Mouse (Mus musculus): ENCODE measurements around the gene Npm3. TPM values are rescaled to one million over a fixed set of nuclear protein-coding genes. Genes with fewer than 3 reads are reported as not detected.

Npm3 gene
- polyA plus RNA-seq, 1 experiment from 2014 or later, result 17.7 TPM

GRCm38 (mm10) chr19:45748691-45749242 is 624 bp downstream of the Npm3 start:
- H3K36me3 ChIP-seq, result peaks cover 21% of the 10 kb centered on the region
- H3K4me2 ChIP-seq, result peak overlapping the region; percentile 94
- 1% methylated on average over 33 of the region's 33 CpGs for WGBS
- peak; percentile 11; the same call in 1 of the 2 replicates for ATAC-seq (ENCODE audit: insufficient number of reproducible peaks, insufficient read depth, low FRiP score, low TSS enrichment, low read depth)
- H3K27me3 ChIP-seq, result peaks cover 36% of the 10 kb centered on the region
- peak overlapping the region; percentile 93 for H3K9ac ChIP-seq
- H3K4me3 ChIP-seq, result peak overlapping the region; percentile 92
- peaks cover 38% of the 10 kb centered on the region for H3K4me1 ChIP-seq
- no peak overlapping the region for H3K27ac ChIP-seq
- H3K9me3 ChIP-seq, result no peaks in the 10 kb centered on the region

GRCm38 (mm10) chr19:45748206-45748605 is 1.2 kb downstream of the Npm3 start:
- no peak for ATAC-seq (ENCODE audit: insufficient number of reproducible peaks, insufficient read depth, low FRiP score, low TSS enrichment, low read depth)
- Histone ChIP-seq H3K9me3 (no peaks in the 10 kb centered on the region), H3K4me2 (peak overlapping the region; percentile 94), H3K4me3 (peak overlapping the region; percentile 92), H3K4me1 (peaks cover 43% of the 10 kb centered on the region), H3K9ac (peak overlapping the region; percentile 93; the same call in 1 of the 2 replicates), H3K36me3 (peaks cover 16% of the 10 kb centered on the region), H3K27ac (no peak overlapping the region), H3K27me3 (peaks cover 42% of the 10 kb centered on the region)
- 48% methylated on average over 9 of the region's 9 CpGs for WGBS

- H3K4me1 ChIP-seq, result peaks cover 50% of the 10 kb centered on the region
- 27% methylated on average over 11 of the region's 11 CpGs for WGBS
- peaks cover 51% of the 10 kb centered on the region for H3K27me3 ChIP-seq
- H3K4me2 ChIP-seq, result no peak overlapping the region
- no peak overlapping the region for H3K27ac ChIP-seq
- H3K4me3 ChIP-seq, result no peak overlapping the region
- ATAC-seq (ENCODE audit: insufficient number of reproducible peaks, insufficient read depth, low FRiP score, low TSS enrichment, low read depth), result no peak
- no peak overlapping the region for H3K9ac ChIP-seq
- H3K9me3 ChIP-seq, result no peaks in the 10 kb centered on the region
- H3K36me3 ChIP-seq, result peaks cover 7% of the 10 kb centered on the region
Measured at GRCm38 (mm10) chr19:45747028-45747867, 2.1 kb downstream of the Npm3 start.

DNA sequence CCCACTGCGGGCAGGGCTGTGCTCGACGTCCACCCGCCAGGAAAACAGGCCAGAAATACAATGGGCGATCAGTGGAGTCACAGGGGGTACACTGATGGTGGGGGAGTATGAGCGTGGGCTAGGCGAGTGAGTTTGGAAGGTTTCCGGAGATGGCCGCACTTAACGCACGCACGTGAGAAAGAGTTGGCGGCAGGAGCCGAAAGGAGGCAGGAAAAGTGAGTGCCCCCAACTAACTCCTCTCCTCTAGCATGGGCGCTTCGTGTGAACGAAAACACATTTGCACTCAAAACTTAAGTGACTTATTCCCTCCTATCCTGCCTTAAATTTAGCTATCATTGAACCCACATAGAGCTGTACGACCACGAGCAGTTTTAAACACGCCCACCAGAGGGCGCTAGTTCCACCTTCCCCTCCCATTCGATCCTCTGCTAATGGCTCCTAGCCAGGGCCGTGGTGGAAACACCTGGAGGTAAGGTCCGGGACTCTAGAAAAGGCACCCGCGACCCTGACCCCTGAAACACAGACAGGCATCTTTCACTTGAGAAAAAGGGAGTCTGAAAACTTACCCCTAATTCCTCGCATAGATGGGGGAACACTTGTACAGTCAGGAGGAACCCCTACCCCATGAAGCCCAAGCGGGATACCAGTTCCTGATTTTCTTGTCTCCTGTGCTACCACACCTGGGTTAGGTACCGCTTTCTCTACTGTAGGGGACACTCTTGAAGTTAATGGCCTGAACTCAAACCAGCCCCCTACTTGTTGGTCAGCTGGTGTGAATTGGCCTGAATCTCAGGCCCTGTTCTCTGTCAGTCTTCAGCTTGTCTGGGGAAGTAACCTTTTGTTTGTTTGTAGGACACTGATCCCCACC is 3.0 kb downstream of the Npm3 start:
- Histone ChIP-seq H3K27me3 (peaks cover 60% of the 10 kb centered on the region), H3K27ac (no peak overlapping the region), H3K9me3 (no peaks in the 10 kb centered on the region), H3K4me3 (0 out of 2 replicates have a peak overlapping the region, but pooled peaks have one; percentile 5), H3K9ac (no peak overlapping the region), H3K4me1 (peaks cover 59% of the 10 kb centered on the region), H3K36me3 (no peaks in the 10 kb centered on the region), H3K4me2 (peak overlapping the region; percentile 22)
- 10% methylated on average over 29 of the region's 29 CpGs for WGBS
- ATAC-seq (ENCODE audit: insufficient number of reproducible peaks, insufficient read depth, low FRiP score, low TSS enrichment, low read depth), result no peak

DNA sequence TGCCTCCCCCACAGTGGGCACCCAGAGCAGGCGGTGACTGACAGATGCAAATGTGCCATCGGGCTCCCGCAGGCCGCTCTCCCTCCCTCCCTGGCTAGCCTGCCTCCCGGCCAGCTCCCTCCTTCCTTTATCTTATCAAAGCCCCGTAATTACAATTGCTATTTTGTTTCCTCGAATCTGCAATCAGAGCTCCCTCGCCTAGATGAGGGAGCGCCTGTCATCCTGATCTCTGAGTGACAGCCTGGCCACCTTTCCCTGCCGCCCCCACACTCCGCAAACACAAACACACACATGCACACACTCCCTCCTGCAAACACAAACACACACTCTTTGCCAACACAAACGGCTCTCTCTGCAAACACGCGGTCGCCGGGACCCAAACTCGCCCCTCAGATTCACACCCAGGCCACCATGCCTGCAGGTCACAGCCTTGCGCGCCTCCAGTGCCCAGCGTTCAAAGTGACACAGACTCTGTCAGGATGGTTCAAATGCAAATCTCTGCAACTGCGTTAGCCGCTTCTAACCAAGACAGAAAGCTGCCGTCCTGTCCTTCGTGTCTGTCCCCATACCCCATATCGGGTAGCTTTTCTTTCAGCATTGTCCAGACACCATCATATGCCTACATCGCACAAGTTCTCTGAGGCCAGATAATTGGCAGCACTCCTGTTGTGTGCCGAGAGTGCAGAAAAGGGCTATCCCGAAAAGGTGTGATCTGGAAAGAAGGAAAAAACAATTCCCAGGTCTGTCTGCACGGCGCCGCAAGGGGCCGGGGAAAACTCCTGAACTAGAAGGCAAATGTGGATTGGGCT is 3.8 kb downstream of the Npm3 start:
- H3K27ac ChIP-seq, result no peak overlapping the region
- peak overlapping the region; percentile 5; the same call in 1 of the 2 replicates for H3K4me3 ChIP-seq
- H3K9ac ChIP-seq, result no peak overlapping the region
- WGBS, result 5% methylated on average over 32 of the region's 32 CpGs
- peaks cover 68% of the 10 kb centered on the region for H3K27me3 ChIP-seq
- ATAC-seq (ENCODE audit: insufficient number of reproducible peaks, insufficient read depth, low FRiP score, low TSS enrichment, low read depth), result no peak
- no peaks in the 10 kb centered on the region for H3K36me3 ChIP-seq
- H3K9me3 ChIP-seq, result no peaks in the 10 kb centered on the region
- peaks cover 65% of the 10 kb centered on the region for H3K4me1 ChIP-seq
- H3K4me2 ChIP-seq, result peak overlapping the region; percentile 22

DNA sequence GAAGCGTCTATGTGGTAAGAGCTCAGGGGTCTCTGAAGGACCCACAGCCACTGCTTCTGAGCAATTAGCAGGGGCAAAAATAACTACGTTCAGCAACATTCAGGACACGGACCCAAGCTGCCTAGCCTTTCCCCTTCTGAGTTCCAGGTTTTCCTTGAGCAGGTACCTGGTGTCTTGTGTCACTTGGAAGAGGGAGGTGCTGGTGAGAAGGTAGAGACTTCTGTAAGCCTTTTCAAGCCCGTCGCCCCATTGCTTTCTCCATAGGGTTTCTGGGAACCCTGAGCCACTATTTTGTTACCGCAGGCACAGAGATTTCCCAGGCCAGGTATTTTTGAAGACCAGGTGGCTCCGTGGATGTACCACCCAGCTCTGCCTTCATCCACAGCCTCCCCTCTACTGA is 5.8 kb downstream of the Npm3 start:
- 13% methylated on average over 7 of the region's 7 CpGs for WGBS
- Histone ChIP-seq H3K9me3 (no peaks in the 10 kb centered on the region), H3K4me3 (peak overlapping the region; percentile 49; the same call in 1 of the 2 replicates), H3K4me1 (peaks cover 55% of the 10 kb centered on the region), H3K9ac (no peak overlapping the region), H3K36me3 (no peaks in the 10 kb centered on the region), H3K27ac (no peak overlapping the region), H3K27me3 (peaks cover 86% of the 10 kb centered on the region), H3K4me2 (peak overlapping the region; percentile 83; the same call in 1 of the 2 replicates)
- no peak for ATAC-seq (ENCODE audit: insufficient number of reproducible peaks, insufficient read depth, low FRiP score, low TSS enrichment, low read depth)

DNA sequence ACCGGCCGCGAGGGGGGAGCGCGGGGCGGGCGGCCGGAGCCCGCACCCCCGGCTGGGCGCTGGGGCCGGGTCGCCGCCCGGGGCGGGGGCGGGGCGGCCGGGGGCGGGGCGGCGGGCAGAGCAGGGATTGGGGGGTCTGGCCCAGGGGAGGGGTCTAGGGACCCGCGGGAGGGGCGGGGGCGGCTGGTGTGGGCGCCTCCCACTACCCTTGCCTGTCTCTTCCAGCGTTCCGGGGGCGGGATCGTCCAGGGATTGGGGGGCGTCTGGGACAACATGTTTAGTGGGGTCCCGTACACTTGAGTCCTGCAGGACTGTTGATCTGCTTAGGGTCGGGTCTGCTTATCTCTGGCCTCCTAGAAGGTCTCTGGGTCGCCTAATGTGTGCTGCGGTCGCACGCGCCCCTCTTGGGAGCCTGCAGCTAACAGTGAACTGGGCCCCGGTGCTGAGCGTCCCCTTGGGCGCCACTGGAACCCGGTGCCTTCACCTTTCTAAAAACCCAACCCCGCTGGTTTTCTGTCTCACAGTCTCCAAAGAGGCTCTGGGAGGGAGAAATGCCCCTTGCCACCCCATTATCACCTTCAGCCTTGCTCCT is 6.3 kb downstream of the Npm3 start:
- peak overlapping the region; percentile 49 for H3K4me3 ChIP-seq
- no peaks in the 10 kb centered on the region for H3K9me3 ChIP-seq
- no peak overlapping the region for H3K27ac ChIP-seq
- 2% methylated on average over 20 of the region's 44 CpGs for WGBS
- peak overlapping the region; percentile 83 for H3K4me2 ChIP-seq
- no peak overlapping the region for H3K9ac ChIP-seq
- ATAC-seq (ENCODE audit: insufficient number of reproducible peaks, insufficient read depth, low FRiP score, low TSS enrichment, low read depth), result no peak
- peaks cover 50% of the 10 kb centered on the region for H3K4me1 ChIP-seq
- H3K27me3 ChIP-seq, result peaks cover 91% of the 10 kb centered on the region
- no peaks in the 10 kb centered on the region for H3K36me3 ChIP-seq

DNA sequence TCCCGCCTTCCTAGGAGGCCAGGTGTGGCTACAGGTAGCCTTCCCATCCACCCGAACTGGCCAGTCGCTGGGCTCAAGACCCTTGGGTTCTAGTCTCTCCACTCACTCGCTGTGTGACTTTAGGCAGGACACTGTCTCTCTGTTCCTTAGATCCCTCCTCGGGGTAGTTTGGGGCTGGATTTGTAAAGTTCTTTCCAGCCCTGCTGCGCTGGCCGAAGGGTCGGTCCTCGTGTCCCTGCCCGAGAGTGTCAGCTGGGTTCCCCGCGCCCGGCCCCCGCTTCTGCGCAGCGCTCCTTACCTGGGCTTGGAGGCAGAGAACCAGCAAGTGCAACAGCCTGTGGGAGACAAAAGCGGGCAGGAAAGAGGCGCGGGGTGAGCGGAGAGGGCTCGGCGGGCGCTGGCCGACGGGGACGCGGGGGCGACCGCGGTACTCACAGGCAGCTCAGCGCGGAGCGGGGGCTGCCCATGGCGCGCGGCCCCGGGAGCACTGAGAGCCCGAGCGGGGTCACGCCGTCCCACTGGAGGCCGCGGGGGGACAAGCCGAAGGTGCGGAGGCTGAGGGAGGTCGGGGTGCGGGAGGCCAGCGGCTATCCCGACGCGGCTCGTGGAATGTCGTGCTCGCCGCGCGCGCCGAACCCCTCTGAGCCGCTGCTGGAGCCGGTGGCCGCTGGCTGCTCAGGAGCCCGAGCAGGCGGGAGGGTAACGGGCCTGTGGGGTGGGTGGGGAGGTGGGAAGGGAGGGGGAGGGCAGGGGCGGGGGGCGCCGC is 7.0 kb downstream of the Npm3 start, which contains the start of gene Fgf8:
Gene Fgf8 (minus strand): TSS at position 698 of the 766 bp plus-strand sequence.
- 1% methylated on average over 45 of the region's 68 CpGs for WGBS
- ATAC-seq (ENCODE audit: insufficient number of reproducible peaks, insufficient read depth, low FRiP score, low TSS enrichment, low read depth), result no peak
- peak within 1 kb of the TSS; percentile 83 for H3K4me2 ChIP-seq
- H3K27ac ChIP-seq, result no peak within 1 kb of the TSS
- H3K9ac ChIP-seq, result peak within 1 kb of the TSS; percentile 59
- H3K4me1 ChIP-seq, result peaks cover 55% of the 10 kb centered on the region
- peak within 1 kb of the TSS; percentile 49 for H3K4me3 ChIP-seq
- no peaks in the 10 kb centered on the region for H3K36me3 ChIP-seq
- peaks cover 98% of the 10 kb centered on the region for H3K27me3 ChIP-seq
- no peaks in the 10 kb centered on the region for H3K9me3 ChIP-seq

GRCm38 (mm10) chr19:45741431-45742217 is 7.8 kb downstream of the Npm3 start:
- H3K27me3 ChIP-seq, result peaks cover 99% of the 10 kb centered on the region
- peaks cover 58% of the 10 kb centered on the region for H3K4me1 ChIP-seq
- WGBS, result 2% methylated on average over 45 of the region's 45 CpGs
- no peaks in the 10 kb centered on the region for H3K36me3 ChIP-seq
- H3K27ac ChIP-seq, result no peak overlapping the region
- peak overlapping the region; percentile 49 for H3K4me3 ChIP-seq
- peak overlapping the region; percentile 83 for H3K4me2 ChIP-seq
- H3K9me3 ChIP-seq, result no peaks in the 10 kb centered on the region
- H3K9ac ChIP-seq, result 0 out of 2 replicates have a peak overlapping the region, but pooled peaks have one; percentile 32
- ATAC-seq (ENCODE audit: insufficient number of reproducible peaks, insufficient read depth, low FRiP score, low TSS enrichment, low read depth), result no peak
